Mouse (Mus musculus) midbrain, embryonic 10.5 days (tissue): ENCODE data around the gene Bri3. TPM values are rescaled to one million over a fixed set of nuclear protein-coding genes. Genes with fewer than 3 reads are reported as not detected.
A peak's percentile ranks its signal among the peaks of the same experiment; 100 is the strongest.

Source experiments
- DNase-seq: peaks from one replicate; pipeline ENCODE4 v3.0.0-alpha.2; 2017; ENCODE audit warnings: low spot score
- H3K27ac ChIP-seq: fragments of 300-500 bp; sonication (generic); replicated peaks from 2 replicates; pipeline ENCODE4 v1.5.1; 2016; ENCODE audit warnings: mild to moderate bottlenecking
- H3K27me3 ChIP-seq: fragments of 300-500 bp; sonication (generic); 2 replicates; pipeline ENCODE4 v1.6.1; 2016; ENCODE audit warnings: low read depth, mild to moderate bottlenecking; ENCODE audit not compliant: poor library complexity, severe bottlenecking
- H3K36me3 ChIP-seq: fragments of 300-500 bp; sonication (generic); 2 replicates; pipeline ENCODE4 v1.6.1; 2016; ENCODE audit warnings: mild to moderate bottlenecking, moderate library complexity
- H3K4me1 ChIP-seq: fragments of 300-500 bp; sonication (generic); 2 replicates; pipeline ENCODE4 v1.6.1; 2016
- H3K4me3 ChIP-seq: fragments of 300-500 bp; sonication (generic); 2 replicates; pipeline ENCODE4 v1.5.1; 2016; ENCODE audit warnings: mild to moderate bottlenecking, moderate library complexity
- H3K9me3 ChIP-seq: fragments of 300-500 bp; sonication (generic); replicated peaks from 2 replicates; pipeline ENCODE4 v1.6.1; 2016; ENCODE audit warnings: mild to moderate bottlenecking
- WGBS: fragments of 180-500 bp; shearing (Covaris S2); methylation state at CpG from one replicate; pipeline ENCODE4 v1.1.7; 2016; 5-methylcytosine and 5-hydroxymethylcytosine counted together
- polyA plus RNA-seq: library from polyadenylated mRNA; unstranded; fragments of >200 nt; fragmentation: Nextera tagmentation; extraction: Ambion mirVana; gene quantifications from 2 replicates; pipeline ENCODE4 v1.2.1, GENCODE M21; 2016

Gene Bri3
- polyA plus RNA-seq, 1 experiment from 2014 or later: 116 TPM

- Histone ChIP-seq H3K4me3 (no peak overlapping the region), H3K27ac (no peak overlapping the region), H3K9me3 (no peaks in the 10 kb centered on the region), H3K36me3 (no peaks in the 10 kb centered on the region), H3K27me3 (no peaks in the 10 kb centered on the region), H3K4me1 (no peaks in the 10 kb centered on the region)
- WGBS: 87% methylated on average over 10 of the region's 10 CpGs
- no peak for DNase-seq
Measured at GRCm38 (mm10) chr5:144446475-144447225, 202.4 kb downstream of the Bri3 start.

GRCm38 (mm10) chr5:144447226-144447616, 203.0 kb downstream of the Bri3 start:
- no peak overlapping the region for H3K27ac ChIP-seq
- H3K9me3 ChIP-seq: no peaks in the 10 kb centered on the region
- WGBS: 83% methylated on average over 8 of the region's 8 CpGs
- DNase-seq: no peak
- no peaks in the 10 kb centered on the region for H3K4me1 ChIP-seq
- H3K27me3 ChIP-seq: no peaks in the 10 kb centered on the region
- H3K4me3 ChIP-seq: no peak overlapping the region
- H3K36me3 ChIP-seq: no peaks in the 10 kb centered on the region

DNA sequence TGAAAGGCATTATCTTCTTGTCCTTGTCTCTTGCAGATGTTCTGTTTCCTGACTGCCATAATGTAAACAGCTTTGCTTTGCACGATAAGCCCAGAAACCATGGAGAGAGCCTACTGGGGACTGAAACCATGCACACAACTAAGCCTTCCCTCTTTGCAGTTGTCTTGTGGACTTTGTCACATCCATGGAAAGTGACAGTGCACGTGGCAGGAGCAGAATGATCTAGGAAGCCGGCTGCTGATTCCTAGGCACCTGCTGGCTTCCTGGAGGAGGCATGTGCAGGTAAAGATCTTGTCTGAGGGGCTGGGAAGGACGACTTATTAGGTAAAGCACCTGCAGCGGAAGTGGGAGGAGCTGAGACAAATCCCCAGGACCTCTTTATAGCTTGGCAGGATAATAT, 203.7 kb downstream of the Bri3 start:
- Histone ChIP-seq H3K4me1 (no peaks in the 10 kb centered on the region), H3K27ac (no peak overlapping the region), H3K4me3 (no peak overlapping the region), H3K36me3 (no peaks in the 10 kb centered on the region), H3K9me3 (no peaks in the 10 kb centered on the region), H3K27me3 (no peaks in the 10 kb centered on the region)
- DNase-seq: no peak
- 59% methylated on average over 5 of the region's 5 CpGs for WGBS

DNA sequence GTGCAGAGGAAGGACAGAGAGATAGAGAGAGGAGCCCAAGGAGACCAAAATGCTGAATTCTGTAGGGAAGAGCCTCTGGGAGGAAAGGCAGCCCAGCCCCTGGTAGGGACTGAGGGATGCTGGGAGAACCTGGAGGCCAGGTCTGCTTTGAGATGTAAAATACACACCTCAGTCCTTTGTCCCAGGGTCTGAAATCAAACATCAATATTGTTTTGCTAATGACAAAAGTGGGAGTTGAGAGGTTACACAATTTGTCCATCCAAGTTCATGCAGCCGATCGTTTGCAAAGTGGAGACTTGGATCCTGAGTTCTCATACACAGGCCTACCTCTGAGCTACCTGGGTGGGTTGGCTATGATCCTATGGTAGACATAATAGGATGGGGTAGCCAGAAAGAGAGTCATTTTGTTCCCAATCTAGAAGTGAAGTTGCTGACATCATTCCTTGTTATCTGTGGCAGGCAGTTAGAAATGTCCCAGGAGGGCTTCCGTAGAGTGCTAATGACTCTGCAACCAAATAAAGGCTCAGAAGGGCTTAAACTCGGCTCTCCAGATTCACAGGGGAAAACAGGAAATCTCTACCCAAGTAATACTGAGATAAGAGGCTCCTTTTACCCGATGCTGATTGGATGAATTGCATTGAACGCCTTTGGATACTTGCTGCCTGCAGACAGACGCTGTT, 208.7 kb downstream of the Bri3 start:
- WGBS: 77% methylated on average over 7 of the region's 7 CpGs
- no peaks in the 10 kb centered on the region for H3K27me3 ChIP-seq
- H3K4me1 ChIP-seq: peaks cover 9% of the 10 kb centered on the region
- H3K9me3 ChIP-seq: no peaks in the 10 kb centered on the region
- H3K4me3 ChIP-seq: no peak overlapping the region
- DNase-seq: no peak
- no peaks in the 10 kb centered on the region for H3K36me3 ChIP-seq
- H3K27ac ChIP-seq: no peak overlapping the region

GRCm38 (mm10) chr5:144457623-144458287, 213.5 kb downstream of the Bri3 start:
- 10% methylated on average over 11 of the region's 11 CpGs for WGBS
- Histone ChIP-seq H3K9me3 (no peaks in the 10 kb centered on the region), H3K4me3 (peak overlapping the region; percentile 33), H3K4me1 (peaks cover 15% of the 10 kb centered on the region), H3K36me3 (no peaks in the 10 kb centered on the region), H3K27ac (peak overlapping the region; percentile 42; the same call in 1 of the 2 replicates), H3K27me3 (no peaks in the 10 kb centered on the region)
- DNase-seq: peak; percentile 44

DNA sequence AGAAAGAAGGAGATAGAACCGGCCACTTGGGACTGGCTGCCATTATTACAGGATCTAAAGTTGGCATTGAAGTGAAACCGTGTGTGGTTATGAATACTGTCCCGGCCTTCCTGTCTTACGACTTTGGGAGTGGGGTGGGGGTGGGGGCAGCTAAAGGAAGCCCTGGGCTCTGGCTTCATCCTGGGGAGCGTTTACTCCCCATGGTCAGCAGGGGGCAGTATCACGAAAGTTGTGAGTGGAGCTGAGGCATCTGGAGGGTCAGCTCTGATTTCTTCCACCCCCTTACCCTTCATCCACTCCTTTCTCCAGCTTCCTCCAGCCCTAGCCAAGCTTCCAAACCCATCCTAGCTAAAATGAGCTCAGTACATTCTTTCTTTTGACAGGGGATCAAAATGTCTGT, 222.8 kb downstream of the Bri3 start:
- no peaks in the 10 kb centered on the region for H3K9me3 ChIP-seq
- H3K27ac ChIP-seq: no peak overlapping the region
- DNase-seq: peak; percentile 20
- no peak overlapping the region for H3K4me3 ChIP-seq
- 49% methylated on average over 6 of the region's 6 CpGs for WGBS
- no peaks in the 10 kb centered on the region for H3K4me1 ChIP-seq
- H3K27me3 ChIP-seq: no peaks in the 10 kb centered on the region
- H3K36me3 ChIP-seq: no peaks in the 10 kb centered on the region

DNA sequence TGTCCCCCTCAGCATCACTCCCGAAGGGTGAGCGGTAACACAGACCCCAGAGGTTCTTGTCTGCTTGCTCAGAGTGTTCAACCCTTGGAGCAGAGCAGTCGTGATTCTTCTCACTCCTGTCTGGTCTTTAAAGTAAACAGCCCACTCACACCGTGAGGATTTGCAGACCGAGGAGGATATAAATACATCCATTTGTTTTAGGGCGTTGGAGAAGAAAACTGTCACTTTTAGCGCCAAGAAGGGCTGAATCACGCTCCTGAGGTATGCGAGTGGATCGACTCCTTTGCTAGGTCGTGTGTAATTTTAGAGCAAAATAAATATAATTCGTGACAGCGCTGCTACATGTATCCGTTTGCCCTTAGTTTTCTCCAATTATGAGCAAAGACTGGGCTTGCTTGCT, 228.8 kb downstream of the Bri3 start:
- H3K27ac ChIP-seq: no peak overlapping the region
- no peaks in the 10 kb centered on the region for H3K27me3 ChIP-seq
- H3K4me1 ChIP-seq: no peaks in the 10 kb centered on the region
- WGBS: 86% methylated on average over 14 of the region's 14 CpGs
- no peaks in the 10 kb centered on the region for H3K9me3 ChIP-seq
- H3K36me3 ChIP-seq: no peaks in the 10 kb centered on the region
- H3K4me3 ChIP-seq: no peak overlapping the region
- no peak for DNase-seq

- peaks cover 16% of the 10 kb centered on the region for H3K4me1 ChIP-seq
- peak overlapping the region; percentile 14; the same call in 1 of the 2 replicates for H3K27ac ChIP-seq
- DNase-seq: no peak
- H3K9me3 ChIP-seq: 0 out of 2 replicates have a peak, but pooled peaks cover 4% of the 10 kb centered on the region
- no peaks in the 10 kb centered on the region for H3K27me3 ChIP-seq
- WGBS: 55% methylated on average over 8 of the region's 8 CpGs
- H3K4me3 ChIP-seq: no peak overlapping the region
- no peaks in the 10 kb centered on the region for H3K36me3 ChIP-seq
Measured at GRCm38 (mm10) chr5:144479677-144480171, 235.5 kb downstream of the Bri3 start.

- no peaks in the 10 kb centered on the region for H3K36me3 ChIP-seq
- H3K27me3 ChIP-seq: no peaks in the 10 kb centered on the region
- H3K4me1 ChIP-seq: peaks cover 16% of the 10 kb centered on the region
- no peak overlapping the region for H3K4me3 ChIP-seq
- H3K27ac ChIP-seq: no peak overlapping the region
- WGBS: 52% methylated on average over 16 of the region's 16 CpGs
- H3K9me3 ChIP-seq: 0 out of 2 replicates have a peak, but pooled peaks cover 4% of the 10 kb centered on the region
- no peak for DNase-seq
Measured at GRCm38 (mm10) chr5:144483659-144484375, 239.6 kb downstream of the Bri3 start.

- Histone ChIP-seq H3K27me3 (no peaks in the 10 kb centered on the region), H3K9me3 (no peaks in the 10 kb centered on the region), H3K36me3 (no peaks in the 10 kb centered on the region), H3K4me1 (no peaks in the 10 kb centered on the region), H3K4me3 (no peak overlapping the region), H3K27ac (no peak overlapping the region)
- DNase-seq: no peak
- 16% methylated on average over 6 of the region's 6 CpGs for WGBS
Measured at GRCm38 (mm10) chr5:144491308-144491707, 247.1 kb downstream of the Bri3 start.
